Mouse (Mus musculus) natural killer cell, adult 2 months (primary cell): Measurements from ENCODE around the gene Nfix.

Experiments used
- DNase-seq, 2 experiments: peaks; one replicate each; pipeline ENCODE4 v3.0.0; 2022; ENCODE audit warnings: low spot score in 2 of 2

The Nfix gene

DNA sequence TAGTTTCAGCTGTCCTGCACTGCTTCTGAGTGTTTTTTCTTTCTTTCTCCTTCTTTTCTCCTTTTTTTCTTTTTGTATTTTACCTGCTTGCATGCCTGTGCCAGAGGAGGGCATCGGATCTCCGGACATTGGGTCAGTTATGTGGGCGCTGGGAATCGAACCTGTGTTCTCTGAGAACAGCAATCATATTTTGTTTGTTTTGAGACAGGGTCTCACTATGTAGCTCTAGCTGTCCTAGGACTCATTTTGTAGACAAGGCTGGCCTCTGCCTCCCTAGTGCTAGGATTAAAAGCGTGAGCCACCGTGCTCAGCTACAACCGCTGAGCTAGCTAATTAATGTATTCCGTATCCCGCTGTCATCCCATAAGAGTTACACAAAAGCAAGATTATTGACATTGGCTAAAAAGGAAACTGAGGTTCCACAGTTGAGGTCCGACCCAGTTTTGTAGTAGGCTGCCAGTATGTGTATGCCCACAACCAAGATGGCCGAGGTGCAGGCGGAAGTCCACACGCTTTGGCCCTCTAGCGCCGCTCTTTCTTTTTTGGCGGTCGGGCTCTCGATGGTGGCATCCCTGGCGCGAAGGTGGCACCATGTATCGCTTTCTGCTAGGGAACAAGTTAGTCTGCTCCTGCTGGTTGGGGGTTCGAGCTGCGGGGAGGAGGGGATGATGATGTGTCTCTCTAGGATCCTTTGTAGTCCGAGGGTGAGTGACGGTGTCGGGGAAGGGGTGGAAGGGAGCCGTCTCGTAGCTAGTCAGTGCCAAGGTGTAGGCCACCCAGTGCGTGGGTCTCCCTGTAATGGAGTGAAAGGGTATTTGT, 135.4 kb downstream of the Nfix start:
- peak; percentile 68 to 76 for DNase-seq

DNA sequence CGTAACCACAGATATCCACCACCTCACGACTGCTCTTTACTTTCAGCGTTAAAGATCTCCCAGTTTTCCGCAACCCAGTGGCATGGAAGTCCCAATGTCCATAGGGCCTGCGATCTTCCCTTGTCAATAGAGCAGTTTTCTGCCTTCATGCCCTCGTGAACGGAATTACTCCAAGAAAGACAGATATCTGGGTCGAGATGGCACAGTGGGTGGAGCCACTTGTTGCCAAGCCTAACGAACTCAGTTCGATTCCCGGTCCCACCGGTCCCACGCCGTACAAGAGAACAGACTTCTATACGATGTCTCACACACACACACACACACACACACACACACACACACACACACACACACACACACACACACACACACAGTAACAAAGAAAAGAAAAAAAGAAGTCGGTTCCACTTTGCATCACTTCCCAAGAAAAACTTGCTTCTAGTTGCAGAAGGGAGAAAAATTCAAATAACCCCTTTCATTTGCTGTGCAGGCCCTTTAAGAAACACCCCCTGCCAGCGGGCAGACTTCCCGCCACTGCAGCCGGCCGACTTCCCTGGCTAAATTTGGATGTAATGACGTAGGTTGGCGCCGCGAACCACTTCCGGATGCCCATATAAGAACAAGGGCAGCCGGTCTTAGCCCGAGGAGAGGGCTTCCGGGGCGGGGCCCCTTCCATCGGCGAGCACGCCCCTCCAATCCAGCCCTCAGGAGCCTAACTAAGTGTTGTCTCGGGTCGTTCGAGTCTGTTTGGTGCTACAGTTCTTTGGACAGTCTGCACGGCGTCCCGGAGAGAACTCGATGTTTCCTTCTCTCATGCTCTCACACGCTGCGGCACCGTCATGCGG, 136.4 kb downstream of the Nfix start:
- DNase-seq, result peak; percentile 94 to 95

DNA sequence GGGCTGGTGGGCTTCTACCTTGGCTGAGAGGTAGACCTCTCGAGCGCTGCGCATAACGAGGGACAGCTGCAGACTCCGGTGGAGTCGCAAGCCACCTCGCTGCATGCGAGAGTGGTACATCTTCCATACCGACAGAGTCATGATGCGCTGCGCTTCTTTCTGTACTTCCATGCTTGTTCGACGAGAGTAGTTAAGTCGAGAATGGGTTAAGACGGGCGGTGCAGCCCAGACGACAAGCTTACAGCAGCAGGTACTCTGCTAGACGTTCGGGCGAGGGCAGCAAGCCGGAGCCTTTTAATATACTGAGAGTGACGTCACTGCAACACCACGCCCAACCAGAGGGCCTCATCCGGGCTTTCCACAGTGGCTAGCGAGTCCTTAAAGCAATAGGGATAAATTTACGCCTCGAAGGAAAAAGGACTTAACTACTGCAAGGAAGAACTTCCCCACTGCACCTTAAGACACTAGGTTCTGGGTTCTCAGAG, 137.5 kb downstream of the Nfix start, which contains the start of gene Ier2:
Ier2 (minus strand) TSS at position 272 of the 485 bp plus-strand sequence.
- peak; percentile 93 to 96 for DNase-seq

DNA sequence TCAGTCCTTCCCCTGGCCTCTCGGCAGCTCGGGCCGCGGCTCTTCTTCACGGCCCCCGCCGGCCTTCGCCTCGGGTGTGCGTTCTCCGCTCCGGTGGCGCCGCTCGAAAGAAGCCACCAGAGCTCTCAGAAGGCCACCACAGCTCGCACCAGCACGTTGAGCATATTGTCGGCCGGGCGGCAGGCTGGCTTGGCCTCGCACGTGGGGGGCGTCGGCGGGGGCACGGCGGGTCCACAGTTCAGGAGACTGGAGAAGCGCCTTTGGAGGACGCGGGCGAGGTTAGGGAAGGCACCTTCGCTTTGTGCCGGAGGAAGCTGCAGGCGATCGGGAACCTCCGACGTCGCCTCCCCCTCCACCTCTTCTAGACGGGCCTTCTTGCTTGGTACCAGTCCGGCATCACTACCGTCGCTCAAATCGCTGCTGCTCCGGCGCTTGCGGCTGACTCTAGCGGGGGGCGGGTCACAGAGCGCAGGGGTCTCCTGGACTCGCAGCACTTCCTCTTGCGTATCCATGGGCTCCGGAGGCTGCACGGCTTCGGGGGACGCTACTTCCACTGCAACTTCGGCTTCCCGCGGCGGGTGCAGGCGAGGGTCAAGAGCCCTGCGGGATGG, 138.1 kb downstream of the Nfix start:
- peak in 1 of 2 experiments; percentile 58 for DNase-seq

DNA sequence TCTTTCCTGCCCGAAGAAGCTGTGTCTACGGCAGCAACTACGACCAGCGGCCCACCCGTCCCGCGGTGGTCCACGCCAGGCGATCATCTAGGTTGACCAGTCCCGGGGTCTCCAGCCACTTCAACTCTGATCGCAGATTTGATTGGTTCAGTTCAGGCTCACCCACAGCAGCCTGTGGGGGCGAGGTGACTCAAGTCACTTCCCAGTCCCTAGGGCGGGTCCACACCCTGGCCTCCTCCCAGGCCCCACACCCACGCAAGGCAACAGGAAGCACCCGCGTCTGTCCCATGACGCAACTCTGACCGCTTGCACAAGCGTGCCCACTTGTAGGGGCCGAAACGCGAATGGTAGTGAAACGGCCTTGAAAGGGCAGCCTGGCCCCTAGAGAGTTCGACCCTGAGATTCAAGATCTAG, 138.7 kb downstream of the Nfix start:
- peak; percentile 92 to 95 for DNase-seq

DNA sequence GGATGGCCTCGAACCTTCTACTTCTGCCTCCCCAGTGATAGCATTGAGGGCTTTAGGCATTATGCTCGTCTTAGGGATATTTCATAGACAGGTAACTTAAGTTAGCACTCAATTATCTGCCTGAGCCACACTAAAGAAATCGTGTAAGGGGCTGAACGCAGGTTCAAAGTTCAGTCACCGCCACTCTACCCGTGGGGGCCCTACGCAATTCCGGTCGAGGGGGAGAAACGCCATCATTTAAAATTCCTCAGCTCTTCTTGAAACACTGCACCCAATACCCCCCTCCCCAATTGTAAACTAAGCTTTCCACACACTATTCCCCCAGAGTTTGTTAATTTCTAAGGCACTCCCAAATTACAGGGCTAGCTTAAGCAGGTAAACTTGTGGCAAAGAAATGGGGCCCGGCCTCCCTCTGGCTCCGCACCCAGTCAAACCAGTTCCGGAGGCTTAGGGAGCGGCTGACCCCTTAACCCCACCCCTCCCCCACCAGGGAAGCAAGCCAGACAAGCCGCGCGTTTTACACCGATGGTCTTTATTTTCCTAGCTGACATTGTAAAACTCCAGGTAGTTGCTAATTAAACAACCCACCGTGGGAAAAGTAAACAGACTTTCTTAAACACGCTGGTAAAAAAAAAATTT, 139.2 kb downstream of the Nfix start:
- DNase-seq, result peak; percentile 29 to 38

DNA sequence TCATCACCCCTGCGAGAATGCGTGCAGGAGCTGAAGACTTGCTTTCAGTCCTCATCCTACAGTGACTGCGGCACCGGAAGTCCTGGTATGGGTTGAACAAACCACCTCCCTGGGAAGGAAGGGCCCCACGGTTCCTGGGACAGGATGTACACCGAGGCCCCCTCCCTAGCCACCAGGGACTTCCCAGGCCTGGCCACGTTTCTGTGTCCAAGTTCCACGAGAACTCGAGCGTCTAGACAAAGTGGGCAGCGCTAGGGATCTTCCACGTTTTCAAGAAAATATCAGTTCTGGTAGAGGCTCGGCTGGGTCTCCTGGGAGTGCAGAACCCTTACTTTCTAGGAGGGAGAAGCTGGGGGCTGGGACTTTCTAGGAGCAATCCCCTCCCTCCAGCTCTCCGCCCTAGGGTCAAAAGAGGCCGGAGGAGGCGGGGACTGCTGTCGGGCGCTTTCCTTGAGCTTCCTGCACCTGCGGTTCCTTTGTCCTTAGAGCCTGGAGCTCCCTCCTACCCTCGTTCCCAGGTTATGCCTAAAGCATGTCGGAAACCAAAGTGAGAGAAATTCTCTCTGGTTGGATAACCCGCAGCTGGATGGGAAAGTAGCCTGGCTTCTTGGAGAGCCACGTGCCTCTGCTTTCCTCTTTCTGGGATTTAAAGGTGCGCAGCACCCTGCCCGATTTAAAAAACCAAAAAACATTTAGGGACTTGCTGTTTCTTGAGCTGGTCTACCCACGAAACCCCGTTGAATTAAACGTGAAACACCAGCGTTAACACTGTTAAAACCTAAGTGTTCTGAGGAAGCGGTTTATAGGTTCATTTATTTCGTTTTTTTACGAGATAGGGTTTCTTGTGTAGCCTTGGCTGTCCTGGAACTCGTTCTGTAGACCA, 140.0 kb downstream of the Nfix start:
- DNase-seq, result peak; percentile 83 to 87

DNA sequence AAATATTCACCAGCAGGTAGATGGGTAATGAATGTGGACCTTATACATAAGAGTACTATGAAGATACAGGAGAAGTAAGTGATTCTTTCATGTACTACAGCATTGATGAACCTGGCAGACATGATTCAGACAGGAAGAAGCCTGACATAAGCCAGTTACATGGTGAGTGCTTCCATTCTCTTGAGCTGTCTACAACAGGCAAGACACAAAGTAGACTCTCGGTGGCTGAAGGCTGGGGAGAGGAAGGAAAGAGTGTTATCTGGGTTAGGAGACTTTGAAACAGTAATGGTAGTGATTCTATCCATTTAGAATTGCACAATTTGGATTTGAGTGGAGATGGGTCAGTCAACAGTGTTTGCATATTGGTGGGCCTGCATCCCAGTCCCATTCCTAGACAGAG, 141.2 kb downstream of the Nfix start:
- DNase-seq, result no peak

DNA sequence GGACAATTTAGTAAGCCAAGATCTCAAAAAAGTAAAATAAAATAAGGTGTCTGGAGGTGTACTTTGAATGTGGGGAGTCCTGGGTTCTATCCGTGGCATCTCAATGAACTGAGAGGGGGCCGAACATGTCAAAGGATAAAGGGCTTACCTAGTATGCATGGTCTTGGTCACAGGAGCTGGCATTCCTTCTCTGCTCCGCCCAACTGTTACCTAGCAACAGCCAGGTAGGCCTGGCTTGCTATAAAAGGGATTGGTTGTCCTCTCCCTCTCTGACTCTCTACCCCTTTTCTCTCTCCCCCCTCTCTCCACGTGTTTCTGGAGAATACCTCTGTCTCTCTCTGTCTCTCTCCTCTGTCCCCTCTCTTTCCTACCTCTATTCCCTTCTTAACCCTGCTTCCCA, 142.5 kb downstream of the Nfix start:
- no peak for DNase-seq

DNA sequence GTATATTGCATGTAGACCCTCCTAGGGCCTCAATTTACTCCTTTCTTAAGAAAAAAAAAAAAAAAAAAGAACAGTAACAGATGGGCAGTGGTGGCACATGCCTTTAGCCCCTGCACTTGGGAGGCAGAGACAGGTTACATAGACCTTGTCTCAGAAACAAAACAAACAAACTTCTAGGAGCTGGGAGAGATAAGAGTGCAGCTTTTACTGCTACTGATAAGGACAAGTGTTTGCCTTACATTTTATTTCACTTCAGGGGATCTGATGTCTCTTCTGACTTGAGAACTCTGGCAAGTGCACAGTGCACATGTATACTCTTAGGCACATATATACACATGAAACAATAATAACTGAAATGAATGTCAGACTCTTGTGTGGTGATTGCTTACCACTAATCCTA, 142.9 kb downstream of the Nfix start:
- DNase-seq, result no peak

DNA sequence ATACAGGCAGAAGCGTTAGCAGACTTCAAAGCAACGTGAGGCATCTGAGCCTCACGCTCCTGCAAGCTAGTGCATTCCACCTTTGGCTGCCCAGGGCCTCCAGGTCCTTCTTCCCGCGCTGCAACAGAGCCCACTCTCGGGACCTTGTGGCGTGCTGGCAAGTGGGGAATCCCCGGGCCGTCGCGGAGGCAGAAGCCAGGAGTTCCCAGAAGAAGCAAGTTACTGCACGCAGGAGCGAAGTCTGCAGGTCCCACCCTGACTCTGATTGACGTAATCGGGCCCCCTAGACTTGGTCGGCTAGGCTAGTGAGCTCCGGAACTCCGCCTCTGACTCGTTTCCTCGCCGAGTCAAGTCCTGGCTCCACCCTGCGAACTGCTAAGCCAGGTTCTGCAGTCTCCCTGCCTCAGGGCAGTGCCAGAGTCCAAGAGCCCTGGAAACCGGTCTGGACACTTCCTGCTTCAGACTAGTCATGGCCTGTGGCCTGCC, 143.5 kb downstream of the Nfix start:
- peak; percentile 85 to 87 for DNase-seq

DNA sequence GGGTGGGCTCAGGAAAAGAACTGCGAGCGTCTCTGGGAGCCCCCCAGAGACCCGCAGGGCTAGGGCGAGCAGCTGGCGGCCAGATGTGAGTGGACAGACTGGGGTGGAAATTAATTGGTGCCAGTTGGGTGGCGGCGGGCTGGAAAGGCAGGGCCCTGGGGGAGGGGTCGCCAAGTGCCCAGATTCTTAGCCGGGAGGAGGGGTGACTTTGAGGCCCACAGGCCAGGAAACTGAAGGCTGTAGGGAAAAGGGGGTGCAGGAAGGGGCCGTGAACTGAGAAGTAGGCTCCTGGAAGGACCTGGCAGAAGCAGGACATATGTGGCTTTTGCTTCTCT, 144.0 kb downstream of the Nfix start:
- no peak for DNase-seq

DNA sequence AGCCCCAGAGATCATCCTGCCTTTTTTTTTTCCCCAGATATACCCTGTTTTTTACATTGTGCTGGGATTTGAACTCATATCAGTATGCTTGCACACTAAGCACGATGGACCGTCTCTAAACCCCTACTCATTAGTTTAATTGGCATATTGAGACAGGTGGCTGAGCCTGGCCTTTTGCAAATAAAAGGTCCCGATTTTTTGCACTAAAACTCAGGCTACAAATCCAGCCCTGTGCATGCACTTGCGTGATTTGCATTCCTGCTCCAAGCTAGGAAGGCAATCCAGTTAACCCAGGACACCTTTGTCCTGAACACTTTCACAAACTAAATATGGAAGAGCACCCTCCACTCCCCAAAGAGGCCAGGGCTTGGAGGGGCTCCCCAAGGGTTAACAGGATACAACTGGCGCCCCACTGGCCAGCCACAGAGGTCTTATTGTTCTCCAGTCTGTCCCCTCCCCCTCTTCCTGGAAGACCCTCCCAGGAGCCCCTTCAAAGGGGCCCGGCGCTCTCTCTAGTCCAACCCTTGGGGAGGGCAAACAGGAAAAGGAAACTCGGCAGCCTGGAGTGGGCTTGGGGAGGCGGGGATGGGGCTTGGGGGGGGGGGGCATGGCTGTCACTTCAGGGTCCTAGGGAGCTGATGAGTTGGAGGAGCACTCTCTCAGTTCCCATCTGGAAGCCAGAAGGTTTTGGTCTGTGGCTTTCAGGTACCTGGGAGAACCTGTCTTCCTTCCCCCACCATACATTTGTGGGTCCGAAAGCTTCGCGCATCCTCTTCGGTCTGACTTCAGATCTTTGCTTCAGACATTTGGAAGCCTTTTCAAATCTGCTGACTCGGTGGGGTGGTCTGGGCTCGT, 144.6 kb downstream of the Nfix start:
- DNase-seq, result no peak

DNA sequence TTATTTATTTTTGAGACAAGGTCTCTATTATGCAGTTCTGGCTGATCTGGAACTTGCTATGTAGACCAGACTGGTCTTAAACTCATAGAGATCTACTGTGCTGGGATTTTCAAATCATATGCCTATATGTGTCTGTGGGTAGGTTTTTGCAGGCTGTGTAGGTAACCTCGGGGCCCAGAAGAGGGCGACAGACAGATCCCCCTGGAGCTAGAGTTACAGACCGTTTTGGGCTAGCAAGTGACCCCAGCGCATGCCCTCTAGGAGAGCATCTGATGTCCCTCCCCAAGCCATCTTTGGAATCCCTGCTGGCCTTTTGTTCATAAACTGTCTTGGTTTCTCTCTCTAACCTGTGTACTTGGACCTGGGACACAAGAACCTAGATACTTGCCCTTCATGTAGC, 145.5 kb downstream of the Nfix start:
- DNase-seq, result peak; percentile 27 to 36

DNA sequence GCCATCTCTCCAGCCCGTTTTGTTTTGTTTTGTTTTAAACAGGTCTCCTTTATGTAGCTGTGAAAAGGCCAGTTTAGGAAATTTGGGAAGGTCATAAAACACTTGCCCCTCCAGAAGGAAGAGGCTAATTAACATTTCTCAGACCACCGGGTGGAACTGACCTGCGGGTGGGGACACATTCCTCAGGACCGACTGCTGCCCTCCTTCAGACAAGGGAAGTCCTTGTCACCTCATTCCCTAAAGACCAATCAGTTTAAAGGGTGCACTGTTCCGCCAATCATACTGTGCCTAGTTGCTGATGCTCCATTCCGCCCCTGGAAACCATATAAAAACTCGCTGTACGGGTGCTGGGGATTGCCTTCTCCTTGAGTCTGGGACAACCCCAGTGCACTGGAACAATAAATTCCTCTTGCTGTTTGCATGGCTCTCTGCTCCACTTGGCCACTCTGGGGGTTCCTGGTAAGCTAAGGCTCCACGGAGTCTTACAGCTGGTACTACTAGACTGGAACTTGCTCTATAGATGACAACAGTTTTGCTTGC, 147.0 kb downstream of the Nfix start:
- DNase-seq, result no peak

DNA sequence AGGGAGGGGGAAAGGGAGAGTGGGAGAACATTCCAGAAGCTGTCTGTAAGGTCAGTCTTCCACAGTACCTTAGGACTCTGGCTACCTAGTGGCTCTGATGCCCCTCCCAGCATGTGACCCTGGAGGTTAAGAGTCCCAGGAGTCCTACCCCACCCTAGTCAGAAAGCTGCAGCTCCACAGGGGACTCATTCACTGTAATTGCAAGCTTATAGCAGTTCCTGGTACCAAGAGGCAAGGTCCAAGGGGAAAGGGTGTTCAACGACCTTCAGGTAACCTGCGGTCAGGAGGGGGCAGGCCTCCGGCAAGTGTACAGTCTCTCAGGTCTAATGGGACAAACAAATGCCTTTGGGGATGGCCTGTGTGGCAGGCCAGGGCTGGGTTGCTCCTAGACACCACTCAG, 149.9 kb downstream of the Nfix start:
- no peak for DNase-seq
